9 mouse cellular contexts compared by ENCODE assay signal in genomic region chr7:66866944-66867718, GRCm38 (mm10). TPM values are rescaled to one million over a fixed set of nuclear protein-coding genes. Genes with fewer than 3 reads are reported as not detected.
DNase-seq lines count a peak whose midpoint lies in the region; ATAC-seq lines count a peak whose summit lies in the region.
"Had no signal": no experiment of that assay in that cellular context is flagged by ENCODE, and none has a peak within 500 bp of the region (broad histone marks: within the 10 kb centered on the region; RNA-seq: fewer than 3 reads in every experiment).

No protein-coding gene starts in this region.

- no peak overlapping the region for H3K9ac ChIP-seq in neural tube, embryonic 12.5 days

- 76% methylated on average over 19 of the region's 19 CpGs for WGBS in neural tube, embryonic 12.5 days

- intact Hi-C loops in gastrocnemius, postnatal 14 days (cut with DNase I; ENCODE audit: low total_unique reads): no loop called here

- no peak overlapping the region for H3K4me3 ChIP-seq in neural tube, embryonic 12.5 days
- H3K4me3 ChIP-seq: megakaryocyte, embryonic 14.5 days had no signal

- no peaks in the 10 kb centered on the region for H3K9me3 ChIP-seq in neural tube, embryonic 12.5 days

- 0 out of 2 replicates have a peak overlapping the region, but pooled peaks have one; percentile 5 for H3K27ac ChIP-seq in neural tube, embryonic 12.5 days

- peak; percentile 23 for DNase-seq in gastrocnemius, postnatal 14 days
- DNase-seq in gastrocnemius, adult 8-10 months (ENCODE audit: low spot score in 2 of 2): no peak
- peak; percentile 5 to 7 for DNase-seq in monocyte, adult 2 months (ENCODE audit: low read depth in 1 of 2, low spot score in 2 of 2)
- peak; percentile 29 for DNase-seq in gastrocnemius, postnatal 25 days
- no peak for DNase-seq in spleen, postnatal 4 days (ENCODE audit: low spot score in 2 of 2)

- H3K4me1 ChIP-seq in neural tube, embryonic 12.5 days: peaks cover 24% of the 10 kb centered on the region
- H3K4me1 ChIP-seq: megakaryocyte, embryonic 14.5 days had no signal

- no peak overlapping the region for H3K4me2 ChIP-seq in neural tube, embryonic 12.5 days (replicated peaks)

- ATAC-seq in monocyte, adult 5-6 weeks (replicated peaks; ENCODE audit: insufficient number of reproducible peaks, low FRiP score, low TSS enrichment, poor library complexity, severe bottlenecking): no peak
- no peak for ATAC-seq in neural tube, embryonic 12.5 days (ENCODE audit: low FRiP score, low read depth)
- no peak for ATAC-seq in erythroblast, adult 5-6 weeks (replicated peaks; ENCODE audit: low FRiP score, poor library complexity, severe bottlenecking)

- H3K27me3 ChIP-seq in neural tube, embryonic 12.5 days (replicated peaks): no peaks in the 10 kb centered on the region

- H3K36me3 ChIP-seq in neural tube, embryonic 12.5 days: no peaks in the 10 kb centered on the region

RNA-seq across cellular contexts. Expression of gene Adamts17, which starts 27.6 kb away (rescaled TPM):
- total RNA-seq in gastrocnemius, postnatal 14 days (2021): 10 to 100 TPM in 1 of 2 experiments, 1 to 10 TPM in 1; 5.5 to 10.6 TPM
- total RNA-seq in gastrocnemius, adult 8-10 months (2022): under 1 TPM in 2 of 4 experiments, not detected in 2; 0.38 to 0.49 TPM
- total RNA-seq in monocyte, adult 5-6 weeks (2017): not detected in 3 replicates
- total RNA-seq in gastrocnemius, postnatal 25 days (2021): 1 to 10 TPM in 1 of 2 experiments, under 1 TPM in 1; 0.67 to 1.2 TPM
- polyA plus RNA-seq in neural tube, embryonic 12.5 days (2016; fragmentation: Nextera tagmentation; extraction: Ambion mirVana): 4.7 and 4.8 TPM in 2 replicates
- not detected in 2 replicates for total RNA-seq in erythroblast, adult 5-6 weeks (2015; ENCODE audit: low replicate concordance)
- total RNA-seq in erythroblast, adult 5-6 weeks (2017; ENCODE audit: low replicate concordance): not detected in 2 replicates

Comparison
In these comparisons a context has a peak if more than half of its experiments do, and no peak if none do; other contexts are left out.
1. DNase-seq: peak in gastrocnemius, postnatal 14 days (single experiment), monocyte, adult 2 months (2 of 2) and gastrocnemius, postnatal 25 days (single experiment); none in gastrocnemius, adult 8-10 months (0 of 2) and spleen, postnatal 4 days (0 of 2).